Mouse (Mus musculus) erythroblast, embryonic 14.5 days (primary cell): ENCODE data around the gene Klhdc2.

ENCODE experiments used
- GATA1 ChIP-seq: IDR thresholded peaks from 2 replicates; pipeline ENCODE4 v1.6.1; 2012; ENCODE audit warnings: low read length, inconsistent platforms, mixed read lengths
- TAL1 ChIP-seq: IDR thresholded peaks from 3 replicates; pipeline ENCODE4 v1.6.1; 2012; ENCODE audit warnings: low read length, inconsistent platforms, mixed read lengths

DNA sequence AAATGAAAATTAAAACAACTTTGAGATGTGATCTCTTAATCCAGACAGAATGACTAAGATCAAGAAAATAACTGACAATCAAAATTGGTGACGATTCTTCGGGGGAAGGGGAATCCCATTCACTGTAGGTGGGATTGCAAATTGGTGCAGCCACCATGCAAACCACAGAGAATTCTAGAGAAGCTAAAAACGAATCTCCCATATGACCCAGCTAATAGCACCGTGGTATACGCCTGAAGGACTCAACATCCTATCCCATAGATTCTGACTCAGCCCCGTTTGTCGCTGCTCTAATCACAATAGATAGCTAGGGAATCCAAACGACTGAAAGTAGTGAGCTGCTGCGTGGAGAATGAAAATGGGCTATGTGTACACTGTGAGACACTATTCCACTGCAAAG lies 7.8 kb upstream of the Klhdc2 start:
- TF ChIP-seq TAL1 (no peak), GATA1 (no peak)
